27 mouse cellular contexts compared by ENCODE assay signal in the genomic region with DNA sequence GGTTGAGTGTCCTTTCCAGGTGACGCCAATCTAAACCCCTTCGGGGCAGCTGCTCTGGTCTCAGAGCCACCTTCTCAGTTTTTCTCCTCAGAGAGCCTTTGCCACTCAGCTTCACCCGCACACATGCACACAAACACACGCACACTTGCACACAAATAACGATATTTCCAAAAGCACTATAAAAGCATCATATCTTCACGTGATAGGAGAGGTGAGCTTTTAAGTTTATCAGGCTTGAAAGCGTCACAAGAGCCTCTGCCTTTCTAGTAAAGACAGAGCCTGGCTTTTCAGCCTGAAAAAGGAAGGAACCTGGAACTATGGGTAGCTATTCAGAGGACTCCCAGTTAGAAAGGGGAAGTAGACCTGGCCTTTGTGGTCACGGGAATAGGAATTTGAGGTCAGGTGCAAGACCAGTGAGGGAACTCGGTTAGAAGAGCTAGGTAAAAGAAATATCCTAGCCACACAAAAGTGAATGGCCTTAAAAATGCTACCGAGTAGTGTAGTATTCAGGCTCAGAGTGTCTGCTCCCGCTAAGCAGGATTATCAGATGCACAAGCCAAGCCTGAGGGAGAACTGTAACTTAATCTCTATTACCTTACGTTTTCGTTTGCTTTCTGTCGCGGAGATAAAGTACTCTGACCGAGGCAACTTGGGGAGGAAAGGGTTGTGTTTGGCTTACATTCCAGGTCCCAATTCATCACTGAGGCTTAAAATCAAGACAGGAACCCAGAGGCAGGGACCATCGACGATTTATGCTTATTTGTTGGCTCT. TPM values are rescaled to one million over a fixed set of nuclear protein-coding genes. Genes with fewer than 3 reads are reported as not detected.
DNase-seq lines count a peak whose midpoint lies in the region; ATAC-seq and TF ChIP-seq lines count a peak whose summit lies in the region.
"Had no signal": no experiment of that assay in that cellular context is flagged by ENCODE, and none has a peak within 500 bp of the region (broad histone marks: within the 10 kb centered on the region; RNA-seq: fewer than 3 reads in every experiment).

No protein-coding gene starts in this region.

- H3K4me2 ChIP-seq in liver, embryonic 11.5 days, result peak overlapping the region; percentile 33; the same call in 1 of the 2 replicates
- H3K4me2 ChIP-seq in liver, postnatal 0 days (ENCODE audit: low read depth, low read length), result no peak overlapping the region
- H3K4me2 ChIP-seq in intestine, embryonic 15.5 days (replicated peaks), result no peak overlapping the region
- no peak overlapping the region for H3K4me2 ChIP-seq in hindbrain, postnatal 0 days (ENCODE audit: low read depth, low read length)
- H3K4me2 ChIP-seq: embryonic facial prominence, embryonic 15.5 days; forebrain, embryonic 13.5 days; heart, embryonic 12.5 days; limb, embryonic 15.5 days; midbrain, embryonic 11.5 days; neural tube, embryonic 15.5 days had no signal

- no peak for TF ChIP-seq CTCF in liver, postnatal 0 days (IDR thresholded peaks at IDR 0.05; ENCODE audit: low read depth)
- TF ChIP-seq CTCF in hindbrain, postnatal 0 days (IDR thresholded peaks at IDR 0.05; ENCODE audit: low read depth), result no peak

- H3K4me1 ChIP-seq in liver, embryonic 11.5 days (replicated peaks; ENCODE audit: control insufficient read depth, insufficient read depth, low read length), result peaks cover 11% of the 10 kb centered on the region
- no peaks in the 10 kb centered on the region for H3K4me1 ChIP-seq in liver, postnatal 0 days (ENCODE audit: insufficient read depth)
- no peaks in the 10 kb centered on the region for H3K4me1 ChIP-seq in intestine, embryonic 15.5 days (replicated peaks)
- no peaks in the 10 kb centered on the region for H3K4me1 ChIP-seq in hindbrain, postnatal 0 days (ENCODE audit: insufficient read depth, low read length)
- H3K4me1 ChIP-seq: forebrain, embryonic 13.5 days; heart, embryonic 12.5 days; neural tube, embryonic 15.5 days had no signal

- no peaks in the 10 kb centered on the region; the same call in 1 of the 2 replicates for H3K27me3 ChIP-seq in liver, embryonic 11.5 days (replicated peaks; ENCODE audit: control insufficient read depth, insufficient read depth, low read length)
- H3K27me3 ChIP-seq in liver, postnatal 0 days (ENCODE audit: insufficient read depth, low read length), result no peaks in the 10 kb centered on the region
- no peaks in the 10 kb centered on the region for H3K27me3 ChIP-seq in intestine, embryonic 15.5 days (replicated peaks)
- no peaks in the 10 kb centered on the region for H3K27me3 ChIP-seq in hindbrain, postnatal 0 days (ENCODE audit: insufficient read depth, low read length)
- H3K27me3 ChIP-seq: embryonic facial prominence, embryonic 15.5 days; forebrain, embryonic 13.5 days; heart, embryonic 12.5 days; limb, embryonic 15.5 days; neural tube, embryonic 15.5 days had no signal

- 0 out of 2 replicates have a peak, but pooled peaks cover 2% of the 10 kb centered on the region for H3K36me3 ChIP-seq in liver, embryonic 11.5 days (ENCODE audit: control insufficient read depth, insufficient read depth, low read length)
- no peaks in the 10 kb centered on the region; the same call in 1 of the 2 replicates for H3K36me3 ChIP-seq in liver, postnatal 0 days (replicated peaks; ENCODE audit: insufficient read depth, low read length)
- 0 out of 2 replicates have a peak, but pooled peaks cover 3% of the 10 kb centered on the region for H3K36me3 ChIP-seq in intestine, embryonic 15.5 days
- H3K36me3 ChIP-seq in hindbrain, postnatal 0 days (ENCODE audit: insufficient read depth, low read length), result peaks cover 5% of the 10 kb centered on the region; the same call in 1 of the 2 replicates
- H3K36me3 ChIP-seq: neural tube, embryonic 15.5 days had no signal

- peak; percentile 65 for ATAC-seq in erythroblast, adult 5-6 weeks (replicated peaks; ENCODE audit: low FRiP score, poor library complexity, severe bottlenecking)
- peak; percentile 80 for ATAC-seq in liver, embryonic 11.5 days (replicated peaks; ENCODE audit: low FRiP score)
- no peak for ATAC-seq in liver, postnatal 0 days
- no peak for ATAC-seq in intestine, embryonic 15.5 days
- ATAC-seq in hindbrain, postnatal 0 days, result no peak
- ATAC-seq: CD4-positive, CD25-positive, alpha-beta regulatory T cell, adult 4 months; forebrain, embryonic 13.5 days had no signal

- DNase-seq in 416B (ENCODE audit: low read depth), result peak; percentile 45
- no peak for DNase-seq in liver, embryonic 11.5 days (ENCODE audit: low spot score)
- DNase-seq in liver, postnatal 0 days, result no peak
- DNase-seq in thymus, postnatal 0 days (ENCODE audit: low spot score), result no peak
- DNase-seq in testis, postnatal 14 days (ENCODE audit: low spot score), result no peak
- DNase-seq in hindbrain, postnatal 0 days (ENCODE audit: low spot score), result no peak
- DNase-seq: adrenal gland, adult 8-10 months; cerebellum, adult 18-20 months; cerebellum, postnatal 25 days; embryo, embryonic 11 days; gastrocnemius, adult 2 months; heart, postnatal 10 days; kidney, adult 18-20 months; kidney, postnatal 10 days; lung, postnatal 4 days; right cerebral cortex, adult 18-20 months; thymus, postnatal 14 days had no signal

- no peak overlapping the region for H3K4me3 ChIP-seq in liver, embryonic 11.5 days (ENCODE audit: low read depth, low read length)
- no peak overlapping the region for H3K4me3 ChIP-seq in liver, postnatal 0 days (ENCODE audit: low read depth, low read length)
- no peak overlapping the region for H3K4me3 ChIP-seq in intestine, embryonic 15.5 days (replicated peaks)
- H3K4me3 ChIP-seq in hindbrain, postnatal 0 days (ENCODE audit: low read length), result no peak overlapping the region
- H3K4me3 ChIP-seq: embryonic facial prominence, embryonic 15.5 days; forebrain, embryonic 13.5 days; gastrocnemius, adult 2 months; heart, embryonic 12.5 days; left cerebral cortex, adult 2 months; limb, embryonic 15.5 days; neural tube, embryonic 15.5 days had no signal

- 0 out of 2 replicates have a peak, but pooled peaks have one; percentile 45 for TF ChIP-seq EP300 in liver, postnatal 0 days (IDR thresholded peaks at IDR 0.05; ENCODE audit: low read depth)

- H3K27ac ChIP-seq in liver, embryonic 11.5 days (ENCODE audit: low read depth, low read length), result peak overlapping the region; percentile 52
- H3K27ac ChIP-seq in liver, postnatal 0 days (ENCODE audit: low read depth), result no peak overlapping the region
- H3K27ac ChIP-seq in intestine, embryonic 15.5 days, result no peak overlapping the region
- H3K27ac ChIP-seq in hindbrain, postnatal 0 days, result no peak overlapping the region
- H3K27ac ChIP-seq: embryonic facial prominence, embryonic 15.5 days; forebrain, embryonic 13.5 days; gastrocnemius, adult 2 months; left cerebral cortex, adult 2 months; limb, embryonic 15.5 days; neural tube, embryonic 15.5 days had no signal

- H3K9me3 ChIP-seq in liver, embryonic 11.5 days (ENCODE audit: control insufficient read depth, low read length), result no peaks in the 10 kb centered on the region
- H3K9me3 ChIP-seq in liver, postnatal 0 days (ENCODE audit: low read length), result no peaks in the 10 kb centered on the region
- H3K9me3 ChIP-seq in intestine, embryonic 15.5 days, result no peaks in the 10 kb centered on the region
- no peaks in the 10 kb centered on the region for H3K9me3 ChIP-seq in hindbrain, postnatal 0 days (ENCODE audit: low read length)
- H3K9me3 ChIP-seq: embryonic facial prominence, embryonic 15.5 days; forebrain, embryonic 13.5 days; heart, embryonic 12.5 days; limb, embryonic 15.5 days; neural tube, embryonic 15.5 days had no signal

- 48% methylated on average over 18 of the region's 18 CpGs for WGBS in liver, embryonic 11.5 days
- 45% methylated on average over 18 of the region's 18 CpGs for WGBS in liver, postnatal 0 days (ENCODE audit: insufficient replicate concordance)
- WGBS in intestine, embryonic 15.5 days, result 69% methylated on average over 18 of the region's 18 CpGs
- WGBS in hindbrain, postnatal 0 days, result 90% methylated on average over 18 of the region's 18 CpGs

- 0 out of 2 replicates have a peak overlapping the region, but pooled peaks have one; percentile 20 for H3K9ac ChIP-seq in liver, embryonic 11.5 days (ENCODE audit: low read depth, low read length)
- H3K9ac ChIP-seq in liver, postnatal 0 days (replicated peaks), result no peak overlapping the region
- no peak overlapping the region for H3K9ac ChIP-seq in intestine, embryonic 15.5 days
- H3K9ac ChIP-seq in hindbrain, postnatal 0 days (replicated peaks; ENCODE audit: low read length), result no peak overlapping the region
- H3K9ac ChIP-seq: embryonic facial prominence, embryonic 15.5 days; forebrain, embryonic 13.5 days; heart, embryonic 12.5 days; limb, embryonic 15.5 days; neural tube, embryonic 15.5 days had no signal

RNA-seq across cellular contexts. Expression of gene Ccnb2, which starts 36.2 kb away (rescaled TPM):
- 70.7 and 76.9 TPM in 2 replicates for total RNA-seq in erythroblast, adult 5-6 weeks (2015; ENCODE audit: low replicate concordance)
- total RNA-seq in erythroblast, adult 5-6 weeks (2017; ENCODE audit: low replicate concordance), result 88.6 and 93.3 TPM in 2 replicates
- 230 and 249 TPM in 2 replicates for polyA plus RNA-seq in liver, embryonic 11.5 days (2014; fragmentation: Nextera tagmentation; extraction: Ambion mirVana)
- polyA plus RNA-seq in liver, postnatal 0 days (2015; fragmentation: Nextera tagmentation; extraction: Ambion mirVana), result 121 and 122 TPM in 2 replicates
- polyA plus RNA-seq in thymus, postnatal 0 days (2015; fragmentation: Nextera tagmentation; extraction: Ambion mirVana), result 291 and 294 TPM in 2 replicates
- 158 and 171 TPM in 2 replicates for polyA plus RNA-seq in intestine, embryonic 15.5 days (2015; fragmentation: Nextera tagmentation; extraction: Ambion mirVana)
- total RNA-seq in hindbrain, postnatal 0 days (2014; rRNA removed), result 15.5 and 17.9 TPM in 2 replicates
- polyA plus RNA-seq in hindbrain, postnatal 0 days (2015; fragmentation: Nextera tagmentation; extraction: Ambion mirVana), result 28.4 and 32.7 TPM in 2 replicates

Comparison
In these comparisons a context has a peak if more than half of its experiments do, and no peak if none do; other contexts are left out.
1. ATAC-seq: peak in erythroblast, adult 5-6 weeks (single experiment) and liver, embryonic 11.5 days (single experiment); none in liver, postnatal 0 days (single experiment), intestine, embryonic 15.5 days (single experiment) and hindbrain, postnatal 0 days (single experiment).